Mouse (Mus musculus): ENCODE data around the gene Tia1.
A peak's percentile ranks its signal among the peaks of the same experiment; 100 is the strongest.

The Tia1 gene

GRCm38 (mm10) chr6:86384692-86385091, 19.3 kb upstream of the Tia1 start:
- no peak for DNase-seq (ENCODE audit: extremely low read depth, low read depth, low spot score)

DNA sequence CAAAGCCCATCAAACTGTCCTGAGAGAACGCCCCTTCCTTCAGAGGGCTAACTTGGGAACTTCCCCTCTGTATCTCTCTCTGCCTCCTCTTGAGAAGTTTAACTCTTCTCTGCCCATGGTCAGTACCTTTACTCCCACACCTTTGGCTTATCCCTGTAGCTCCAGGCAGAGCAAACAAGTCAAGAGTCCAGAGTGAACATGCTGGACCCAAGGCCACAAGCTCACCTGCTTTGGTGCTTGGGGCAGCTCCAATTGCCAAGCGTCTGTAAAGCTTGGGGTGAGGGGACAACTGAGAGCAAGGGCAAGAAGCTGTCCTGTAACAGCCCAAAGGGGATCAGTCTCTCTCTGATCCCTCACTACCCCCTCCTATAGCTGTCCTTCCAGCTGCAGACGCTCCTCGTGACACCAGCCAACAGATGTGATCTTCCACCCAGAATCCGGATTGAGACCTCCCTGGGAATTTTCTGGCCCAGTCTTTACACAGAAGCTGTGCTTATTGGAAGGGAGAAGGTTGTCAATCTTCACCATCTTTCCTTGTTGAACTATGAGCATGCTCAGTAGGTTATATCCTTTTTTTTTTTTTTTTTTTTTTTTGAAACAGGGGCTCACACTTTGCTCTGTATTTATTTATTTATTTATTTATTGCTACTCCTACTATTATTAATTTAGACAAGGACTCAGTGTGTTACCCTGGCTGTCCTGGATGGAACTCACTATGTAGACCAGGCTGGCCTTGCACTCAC, 18.5 kb upstream of the Tia1 start:
- DNase-seq (ENCODE audit: extremely low read depth, low read depth, low spot score): no peak

DNA sequence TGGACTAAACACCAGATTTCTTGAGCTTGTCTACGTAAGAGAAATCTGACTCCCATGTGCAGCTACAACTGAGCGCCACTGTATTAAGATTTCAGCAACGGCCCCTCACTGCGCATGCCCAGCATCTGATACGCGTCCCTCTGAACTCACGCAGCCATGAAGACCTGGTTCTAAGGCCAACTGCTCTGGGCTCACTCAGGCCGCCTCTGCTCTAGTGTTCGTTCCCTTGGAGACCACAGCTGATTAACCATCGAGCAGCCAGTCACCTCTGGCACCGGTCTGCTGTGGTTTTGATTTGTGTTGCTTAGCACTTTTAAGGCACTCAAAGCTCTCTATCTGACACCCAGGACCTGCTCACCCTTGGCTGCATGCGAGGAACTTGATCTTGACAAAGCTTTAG, 16.7 kb upstream of the Tia1 start:
- DNase-seq (ENCODE audit: extremely low read depth, low read depth, low spot score): no peak

DNA sequence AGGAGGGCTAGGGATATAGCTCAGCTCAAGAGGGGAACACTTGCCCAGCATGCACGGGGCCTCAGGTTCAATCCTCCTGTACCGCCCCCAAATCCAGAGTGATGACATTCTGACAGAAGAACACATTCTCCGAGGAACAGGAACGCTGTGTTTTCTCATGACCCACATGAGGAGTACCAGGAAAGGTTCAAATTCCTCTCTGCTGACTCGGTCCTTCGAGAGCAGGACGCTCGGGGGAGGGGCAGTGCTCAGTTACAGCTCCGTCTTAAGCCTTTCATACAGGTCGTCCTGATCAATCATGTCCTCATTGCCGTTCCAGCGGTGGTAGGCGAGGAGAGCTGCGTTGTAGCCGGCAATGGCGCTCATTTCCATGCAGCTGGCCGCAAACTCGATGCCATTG, 15.6 kb upstream of the Tia1 start:
- no peak for DNase-seq (ENCODE audit: extremely low read depth, low read depth, low spot score)

- no peak for DNase-seq (ENCODE audit: extremely low read depth, low read depth, low spot score)
These were observed 12.7 kb upstream of the Tia1 start for GRCm38 (mm10) chr6:86391326-86391725.

GRCm38 (mm10) chr6:86393187-86393586, 10.8 kb upstream of the Tia1 start:
- no peak for DNase-seq (ENCODE audit: extremely low read depth, low read depth, low spot score)

DNA sequence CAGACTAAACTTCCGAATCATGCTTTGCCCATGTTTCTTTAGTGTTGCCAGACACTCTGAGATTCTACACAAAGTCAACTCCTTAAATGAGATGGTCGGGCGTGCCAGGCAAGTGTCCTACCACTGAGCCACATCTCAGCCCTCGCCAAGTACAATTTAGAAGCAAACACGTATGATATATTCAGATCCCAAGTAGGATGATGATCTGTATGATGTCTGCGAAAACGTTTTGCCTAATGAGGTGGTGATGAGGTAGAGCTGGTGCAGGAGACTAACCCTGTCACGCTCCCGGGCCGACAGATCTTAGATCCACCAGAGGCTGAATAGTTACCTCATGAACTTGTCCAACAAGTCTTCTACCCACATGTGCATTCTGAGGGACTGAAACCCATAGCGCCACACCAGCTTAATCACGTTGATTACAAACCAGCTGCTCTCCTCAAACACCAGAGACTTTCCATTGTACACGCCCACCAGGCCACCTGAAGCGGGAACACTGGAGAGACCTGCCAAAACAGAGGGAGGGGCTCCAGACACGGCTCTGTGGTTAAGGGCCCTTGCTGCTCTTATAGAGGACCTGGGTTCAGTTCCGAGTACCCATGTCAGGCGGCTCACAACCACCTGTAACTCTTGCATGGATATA, 9.8 kb upstream of the Tia1 start:
- peak; percentile 66 for DNase-seq (ENCODE audit: extremely low read depth, low read depth, low spot score)

DNA sequence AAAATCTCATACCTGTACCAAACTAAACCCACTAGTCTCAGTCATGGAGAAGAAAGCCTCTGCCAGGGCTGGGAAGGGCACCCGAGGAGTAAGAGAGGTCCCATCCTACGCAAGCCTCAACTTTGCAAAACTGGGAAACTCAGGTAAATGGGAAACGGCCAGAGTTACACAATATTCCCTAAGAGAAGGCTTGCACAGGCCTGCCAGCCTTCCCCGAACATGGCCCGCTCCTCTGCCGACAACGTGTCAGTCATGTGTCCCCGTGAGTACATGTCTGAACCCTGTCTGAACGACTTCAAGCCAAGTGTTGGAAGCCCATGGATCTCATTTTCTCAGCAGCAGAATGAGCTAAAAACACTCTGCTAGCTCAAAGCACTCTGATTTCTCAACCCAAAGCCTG, 9.0 kb upstream of the Tia1 start:
- peak; percentile 88 for DNase-seq (ENCODE audit: extremely low read depth, low read depth, low spot score)

DNA sequence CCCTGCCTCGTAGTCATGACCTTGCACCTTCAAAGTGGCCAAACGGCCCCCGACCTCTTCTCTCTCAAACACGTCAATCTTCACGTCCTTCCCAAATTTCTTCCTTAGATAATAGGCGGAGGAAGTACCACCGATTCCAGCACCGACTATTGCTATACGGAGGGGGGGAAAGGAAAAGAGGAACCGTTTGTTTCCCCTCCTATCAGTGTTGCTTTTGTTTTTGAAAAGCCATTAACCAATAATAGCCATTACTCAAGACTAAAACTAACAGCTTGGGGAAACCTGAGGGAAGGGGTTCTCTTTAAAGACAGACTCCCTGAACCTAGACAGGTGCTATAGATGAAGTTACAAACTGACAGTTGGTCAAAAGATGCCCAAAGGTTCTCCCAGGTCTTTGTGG, 8.1 kb upstream of the Tia1 start:
- no peak for DNase-seq (ENCODE audit: extremely low read depth, low read depth, low spot score)

DNA sequence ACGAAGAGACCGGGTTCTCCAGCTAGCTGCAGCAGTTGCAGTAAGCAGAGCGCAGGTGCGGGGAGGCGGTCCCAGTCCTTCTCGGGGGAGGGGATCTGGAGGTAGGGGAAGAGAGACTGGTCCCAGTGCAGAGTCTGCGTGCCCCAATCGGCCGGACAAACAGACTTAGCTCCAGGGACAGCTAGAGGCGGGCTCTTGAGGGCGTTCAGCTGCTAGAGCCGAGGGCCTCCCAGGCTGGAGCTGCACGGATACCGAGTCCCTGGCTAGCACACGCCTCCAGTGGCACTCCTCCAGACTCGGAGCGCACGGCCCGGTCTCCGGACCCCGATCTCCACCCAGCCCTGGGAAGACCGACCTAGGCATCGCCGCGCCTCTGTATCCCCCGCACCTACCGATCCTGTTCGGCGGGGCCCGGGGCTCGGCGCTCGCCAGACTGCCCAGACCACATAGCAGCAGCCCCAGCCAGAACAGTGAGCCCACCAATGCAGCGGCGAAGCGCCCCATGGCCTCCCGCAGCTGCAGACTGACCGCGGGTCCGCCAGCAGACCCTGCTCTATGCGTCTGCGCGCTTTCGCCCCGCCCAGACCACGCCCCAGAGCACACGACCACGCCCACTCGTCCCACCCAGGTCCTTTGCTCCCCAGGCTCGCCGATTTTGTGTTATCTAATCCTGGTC, 7.3 kb upstream of the Tia1 start, which contains the start of gene Pcyox1:
Pcyox1 (minus strand) TSS at position 574 of the 676 bp plus-strand sequence.
- no peak for DNase-seq (ENCODE audit: extremely low read depth, low read depth, low spot score)

GRCm38 (mm10) chr6:86397257-86397980, 6.6 kb upstream of the Tia1 start:
- DNase-seq (ENCODE audit: extremely low read depth, low read depth, low spot score): no peak

GRCm38 (mm10) chr6:86398986-86399385, 5.0 kb upstream of the Tia1 start:
- DNase-seq (ENCODE audit: extremely low read depth, low read depth, low spot score): no peak

DNA sequence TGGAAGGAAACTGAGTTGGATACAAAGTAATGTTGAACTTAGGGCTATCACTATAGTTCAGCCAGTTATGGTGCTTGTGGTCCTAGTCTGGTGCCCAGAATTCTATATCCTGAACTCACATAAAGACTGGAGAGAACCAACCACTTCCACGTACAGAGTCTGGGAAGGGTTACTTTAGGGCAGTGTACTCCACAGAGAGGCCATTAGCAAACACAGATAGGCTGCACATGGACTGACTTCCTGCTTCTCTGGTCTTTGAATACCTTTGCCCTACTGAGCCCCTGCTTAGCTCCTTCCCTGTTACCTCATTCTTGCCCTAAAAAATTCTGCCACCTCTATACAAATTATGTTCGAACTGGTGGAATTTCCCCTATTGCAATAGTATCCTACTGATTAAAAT, 4.0 kb upstream of the Tia1 start:
- no peak for DNase-seq (ENCODE audit: extremely low read depth, low read depth, low spot score)

- no peak for DNase-seq (ENCODE audit: extremely low read depth, low read depth, low spot score)
These were observed 3.0 kb upstream of the Tia1 start for GRCm38 (mm10) chr6:86400972-86401371.

GRCm38 (mm10) chr6:86402681-86403607, 1.1 kb upstream of the Tia1 start:
- DNase-seq (ENCODE audit: extremely low read depth, low read depth, low spot score): no peak

DNA sequence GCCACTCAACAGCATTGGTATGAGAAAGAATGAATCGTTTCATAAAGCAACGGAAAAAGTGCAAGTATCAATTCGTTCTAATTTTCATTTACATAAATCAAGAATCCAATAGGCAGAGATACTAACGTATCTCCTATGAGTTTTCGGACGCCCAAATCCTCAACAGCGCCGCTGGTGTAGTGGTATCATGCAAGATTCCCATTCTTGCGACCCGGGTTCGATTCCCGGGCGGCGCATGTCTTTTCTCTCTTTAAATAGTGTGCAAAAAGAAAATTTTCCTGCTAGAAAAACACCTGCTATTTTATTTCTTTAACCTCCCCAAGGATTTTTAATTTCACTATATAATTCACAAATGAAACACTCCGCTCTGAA, 305 bp upstream of the Tia1 start:
- no peak for DNase-seq (ENCODE audit: extremely low read depth, low read depth, low spot score)

DNA sequence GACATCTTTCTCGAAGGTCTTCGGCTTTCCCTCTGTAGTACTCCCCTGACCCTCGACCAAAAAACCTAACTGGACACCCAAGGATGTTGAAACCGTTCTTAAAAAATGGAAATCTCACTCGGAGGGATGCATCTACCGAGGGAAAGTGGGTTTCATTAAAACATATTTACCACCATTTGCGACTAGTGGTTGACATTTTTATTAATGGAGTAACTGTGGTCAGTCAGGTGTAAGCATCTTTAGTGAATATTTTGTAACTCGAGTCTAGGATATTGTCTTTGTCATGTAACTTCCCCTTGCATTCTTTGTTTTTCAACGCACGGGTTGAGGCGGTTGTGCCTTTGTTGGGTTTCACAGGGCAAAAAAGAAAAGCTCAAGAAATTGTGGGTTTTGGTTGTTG, 977 bp downstream of the Tia1 start:
- no peak for DNase-seq (ENCODE audit: extremely low read depth, low read depth, low spot score)

- no peak for DNase-seq (ENCODE audit: extremely low read depth, low read depth, low spot score)
These were observed 2.3 kb downstream of the Tia1 start for GRCm38 (mm10) chr6:86406306-86406705.

DNA sequence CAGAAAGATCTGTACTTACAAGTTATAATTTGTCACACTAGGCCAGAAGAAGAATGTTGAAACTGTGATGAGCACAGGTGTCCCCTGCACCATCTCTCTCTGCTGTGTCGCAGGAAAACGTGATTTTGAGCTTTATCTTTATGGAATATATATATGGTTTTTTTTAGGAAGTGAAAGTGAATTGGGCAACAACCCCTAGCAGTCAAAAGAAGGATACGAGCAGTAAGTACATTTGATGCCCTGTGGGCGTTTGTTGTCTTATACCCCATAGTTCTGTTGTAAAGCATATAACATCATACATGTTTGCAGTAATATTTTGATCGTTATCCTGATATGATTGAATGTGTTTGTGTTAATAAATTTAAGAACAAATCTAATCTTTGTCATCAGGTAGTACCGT, 14.7 kb downstream of the Tia1 start:
- no peak for DNase-seq (ENCODE audit: extremely low read depth, low read depth, low spot score)

DNA sequence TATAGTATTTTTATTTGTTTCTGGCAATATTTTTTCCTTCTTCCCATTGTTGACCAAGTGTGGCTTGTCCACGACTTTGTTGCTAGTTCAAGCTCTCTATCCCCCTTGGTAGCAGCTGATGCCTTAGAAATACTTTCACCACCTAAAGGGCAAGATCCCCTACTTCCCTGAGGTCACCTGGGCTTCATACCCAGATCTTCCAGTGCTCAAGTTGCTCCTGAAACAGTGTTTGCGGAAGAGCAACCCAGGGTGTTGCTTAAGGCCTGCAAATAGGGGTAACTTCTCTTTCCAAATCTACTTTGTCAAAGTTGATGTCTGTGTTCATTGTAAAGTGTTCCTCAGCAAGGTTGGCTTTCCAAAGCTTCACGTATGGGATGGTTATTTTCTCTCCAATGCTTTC, 15.2 kb downstream of the Tia1 start:
- no peak for DNase-seq (ENCODE audit: extremely low read depth, low read depth, low spot score)

- no peak for DNase-seq (ENCODE audit: extremely low read depth, low read depth, low spot score)
These were observed 16.5 kb downstream of the Tia1 start for GRCm38 (mm10) chr6:86420491-86420890.
